Mouse (Mus musculus) midbrain, embryonic 12.5 days (tissue): Measurements from ENCODE around the gene Ttc3. TPM values are rescaled to one million over a fixed set of nuclear protein-coding genes. Genes with fewer than 3 reads are reported as not detected.

ENCODE experiments used
- ATAC-seq: fragments of 200-750 bp; cut with Nextera tagmentation; 2 replicates; pipeline ENCODE4 v1.8.0; 2017; ENCODE audit warnings: low read depth, moderate TSS enrichment, moderate library complexity; ENCODE audit not compliant: low FRiP score
- H3K27ac ChIP-seq: fragments of 300-500 bp; sonication (generic); replicated peaks from 2 replicates; pipeline ENCODE4 v1.5.1; 2016; ENCODE audit warnings: mild to moderate bottlenecking
- H3K27me3 ChIP-seq: fragments of 300-500 bp; sonication (generic); 2 replicates; pipeline ENCODE4 v1.6.1; 2016; ENCODE audit warnings: mild to moderate bottlenecking
- H3K36me3 ChIP-seq: fragments of 300-500 bp; sonication (generic); 2 replicates; pipeline ENCODE4 v1.6.1; 2016
- H3K4me1 ChIP-seq: fragments of 300-500 bp; sonication (generic); 2 replicates; pipeline ENCODE4 v1.6.1; 2016
- H3K4me2 ChIP-seq: fragments of 300-500 bp; sonication (generic); replicated peaks from 2 replicates; pipeline ENCODE4 v1.6.1; 2016; ENCODE audit warnings: mild to moderate bottlenecking, moderate library complexity
- H3K4me3 ChIP-seq: fragments of 300-500 bp; sonication (generic); 2 replicates; pipeline ENCODE4 v1.5.1; 2016; ENCODE audit warnings: mild to moderate bottlenecking
- H3K9ac ChIP-seq: fragments of 300-500 bp; sonication (generic); replicated peaks from 2 replicates; pipeline ENCODE4 v1.6.1; 2016; ENCODE audit warnings: mild to moderate bottlenecking, moderate library complexity
- H3K9me3 ChIP-seq: fragments of 300-500 bp; sonication (generic); 2 replicates; pipeline ENCODE4 v1.6.1; 2016; ENCODE audit warnings: mild to moderate bottlenecking
- WGBS: fragments of 180-500 bp; shearing (Covaris S2); methylation state at CpG from one replicate; pipeline ENCODE4 v1.1.7; 2016; 5-methylcytosine and 5-hydroxymethylcytosine counted together
- polyA plus RNA-seq: library from polyadenylated mRNA; unstranded; fragments of >200 nt; fragmentation: Nextera tagmentation; extraction: Ambion mirVana; gene quantifications from 2 replicates; pipeline ENCODE4 v1.2.1, GENCODE M21; 2016

The Ttc3 gene
- polyA plus RNA-seq, 1 experiment from 2014 or later: 618 TPM

GRCm38 (mm10) chr16:94401636-94402035 lies 31.2 kb downstream of the Ttc3 start:
- no peak overlapping the region for H3K9ac ChIP-seq
- peaks cover 19% of the 10 kb centered on the region; the same call in 1 of the 2 replicates for H3K36me3 ChIP-seq
- H3K4me3 ChIP-seq: no peak overlapping the region
- no peak overlapping the region for H3K27ac ChIP-seq
- 39% methylated on average over 2 of the region's 2 CpGs for WGBS
- H3K27me3 ChIP-seq: no peaks in the 10 kb centered on the region
- no peaks in the 10 kb centered on the region for H3K9me3 ChIP-seq
- H3K4me2 ChIP-seq: no peak overlapping the region
- H3K4me1 ChIP-seq: no peaks in the 10 kb centered on the region
- no peak for ATAC-seq

- no peak overlapping the region for H3K4me2 ChIP-seq
- 87% methylated on average over 4 of the region's 4 CpGs for WGBS
- H3K4me1 ChIP-seq: no peaks in the 10 kb centered on the region
- no peak overlapping the region for H3K9ac ChIP-seq
- no peaks in the 10 kb centered on the region for H3K27me3 ChIP-seq
- H3K4me3 ChIP-seq: no peak overlapping the region
- H3K9me3 ChIP-seq: no peaks in the 10 kb centered on the region
- H3K36me3 ChIP-seq: peaks cover 24% of the 10 kb centered on the region; the same call in 1 of the 2 replicates
- ATAC-seq: no peak; the same call in 1 of the 2 replicates
- H3K27ac ChIP-seq: no peak overlapping the region
These were observed 31.8 kb downstream of the Ttc3 start for GRCm38 (mm10) chr16:94402185-94402584.

DNA sequence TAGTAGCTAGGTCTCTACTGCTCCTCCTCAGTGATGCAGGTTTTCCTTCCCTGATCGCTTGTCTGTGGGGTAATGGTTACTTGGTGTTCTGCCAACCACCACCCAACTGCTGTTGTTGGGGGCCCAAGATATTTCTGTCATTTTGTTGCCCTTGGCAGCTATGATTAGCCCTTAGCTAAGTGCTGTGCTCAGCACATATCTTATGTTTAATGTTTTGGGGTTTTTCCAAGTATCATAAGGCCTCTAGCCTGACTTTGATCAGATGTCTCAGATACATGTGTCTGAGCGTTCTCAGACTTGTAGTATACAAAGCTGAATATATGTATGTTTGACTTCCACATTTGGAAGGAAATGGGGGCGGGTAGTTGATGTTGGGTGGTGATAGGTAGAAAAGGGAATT lies 40.9 kb downstream of the Ttc3 start:
- H3K4me3 ChIP-seq: no peak overlapping the region
- H3K36me3 ChIP-seq: peaks cover 61% of the 10 kb centered on the region
- no peaks in the 10 kb centered on the region for H3K4me1 ChIP-seq
- WGBS: 92% methylated on average over 3 of the region's 3 CpGs
- H3K4me2 ChIP-seq: no peak overlapping the region
- H3K27ac ChIP-seq: no peak overlapping the region
- H3K27me3 ChIP-seq: no peaks in the 10 kb centered on the region
- no peaks in the 10 kb centered on the region for H3K9me3 ChIP-seq
- ATAC-seq: no peak
- H3K9ac ChIP-seq: no peak overlapping the region

- peaks cover 58% of the 10 kb centered on the region for H3K36me3 ChIP-seq
- 92% methylated on average over 2 of the region's 2 CpGs for WGBS
- H3K4me3 ChIP-seq: no peak overlapping the region
- no peak overlapping the region for H3K4me2 ChIP-seq
- no peak overlapping the region for H3K9ac ChIP-seq
- no peaks in the 10 kb centered on the region for H3K27me3 ChIP-seq
- no peaks in the 10 kb centered on the region for H3K9me3 ChIP-seq
- no peaks in the 10 kb centered on the region for H3K4me1 ChIP-seq
- H3K27ac ChIP-seq: no peak overlapping the region
- no peak for ATAC-seq
These were observed 41.8 kb downstream of the Ttc3 start for GRCm38 (mm10) chr16:94412198-94412597.

DNA sequence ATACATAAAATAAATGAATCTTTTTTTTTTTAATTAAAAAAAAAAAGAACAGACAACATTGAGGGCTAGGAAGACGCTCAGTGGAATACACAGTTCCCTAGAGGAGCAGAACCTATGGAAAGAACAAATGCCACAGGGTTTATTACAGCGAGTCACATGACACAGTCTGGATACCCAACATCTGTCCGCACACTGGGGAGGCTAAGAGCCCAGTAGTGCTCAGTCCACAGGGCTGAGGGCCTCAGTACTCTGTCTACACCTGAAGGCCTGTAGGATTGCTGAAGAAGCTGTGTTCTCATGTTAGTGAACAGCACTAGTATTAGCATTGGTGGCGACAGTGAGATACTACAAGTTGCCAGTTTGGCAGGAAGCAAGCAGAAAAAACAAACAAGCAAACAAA lies 42.3 kb downstream of the Ttc3 start:
- peaks cover 61% of the 10 kb centered on the region for H3K36me3 ChIP-seq

GRCm38 (mm10) chr16:94414151-94414550 lies 43.7 kb downstream of the Ttc3 start:
- Histone ChIP-seq H3K9ac (no peak overlapping the region), H3K9me3 (no peaks in the 10 kb centered on the region), H3K27me3 (no peaks in the 10 kb centered on the region), H3K36me3 (peaks cover 71% of the 10 kb centered on the region), H3K4me2 (no peak overlapping the region), H3K4me1 (no peaks in the 10 kb centered on the region), H3K4me3 (no peak overlapping the region), H3K27ac (no peak overlapping the region)
- no peak for ATAC-seq
- 96% methylated on average over 6 of the region's 6 CpGs for WGBS

More for the DNA sequence above, 42.3 kb downstream of the Ttc3 start:
- no peak overlapping the region for H3K9ac ChIP-seq
- no peaks in the 10 kb centered on the region for H3K4me1 ChIP-seq
- no peak overlapping the region for H3K4me3 ChIP-seq
- no peaks in the 10 kb centered on the region for H3K9me3 ChIP-seq
- no peak for ATAC-seq
- H3K27ac ChIP-seq: no peak overlapping the region
- no peaks in the 10 kb centered on the region for H3K27me3 ChIP-seq
- no peak overlapping the region for H3K4me2 ChIP-seq
- 89% methylated on average over 4 of the region's 4 CpGs for WGBS

DNA sequence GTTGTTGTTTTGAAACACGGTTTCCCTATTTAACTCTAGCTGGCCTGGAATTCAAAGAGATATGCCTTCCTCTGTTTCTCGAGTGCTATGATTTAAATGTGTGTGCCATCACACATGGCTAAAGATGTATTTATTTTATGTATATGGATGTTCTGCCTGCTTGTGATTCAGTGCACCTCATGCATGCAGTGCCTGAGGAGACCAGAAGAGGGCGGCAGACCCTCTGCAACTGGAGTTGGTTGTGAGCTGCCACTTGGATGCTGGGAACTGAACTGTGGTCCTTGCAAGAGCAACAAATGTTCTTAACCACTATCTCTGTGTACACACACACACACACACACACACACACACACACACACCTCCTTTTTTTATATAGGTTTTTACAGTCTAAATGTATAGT lies 50.1 kb downstream of the Ttc3 start:
- no peak overlapping the region for H3K27ac ChIP-seq
- H3K36me3 ChIP-seq: peaks cover 80% of the 10 kb centered on the region
- no peaks in the 10 kb centered on the region for H3K27me3 ChIP-seq
- 0 out of 2 replicates have a peak, but pooled peaks cover 5% of the 10 kb centered on the region for H3K9me3 ChIP-seq
- WGBS: 96% methylated on average over 3 of the region's 3 CpGs
- no peak overlapping the region for H3K4me3 ChIP-seq
- no peaks in the 10 kb centered on the region for H3K4me1 ChIP-seq
- no peak overlapping the region for H3K4me2 ChIP-seq
- no peak for ATAC-seq
- no peak overlapping the region for H3K9ac ChIP-seq

DNA sequence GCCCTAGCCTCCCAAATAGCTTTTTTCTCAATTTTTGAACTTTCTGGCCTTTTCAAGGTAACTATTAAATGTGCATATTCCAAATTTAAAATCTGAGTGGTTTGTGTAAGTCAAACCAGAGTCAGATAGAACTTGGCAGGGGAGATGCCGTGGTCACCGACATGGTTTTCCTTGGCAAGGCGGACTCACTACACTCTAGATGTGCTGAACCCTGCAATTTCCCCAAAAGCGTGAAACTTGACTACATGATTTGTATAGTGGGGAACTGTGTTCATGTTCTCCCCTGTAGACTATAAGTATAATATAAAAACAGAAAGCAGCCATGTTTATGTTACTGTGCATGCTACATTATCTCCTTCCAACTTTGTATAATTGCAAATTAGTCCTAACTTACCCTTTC lies 58.5 kb downstream of the Ttc3 start:
- 96% methylated on average over 4 of the region's 4 CpGs for WGBS
- H3K27ac ChIP-seq: no peak overlapping the region
- ATAC-seq: no peak
- no peaks in the 10 kb centered on the region for H3K27me3 ChIP-seq
- no peaks in the 10 kb centered on the region for H3K4me1 ChIP-seq
- peaks cover 87% of the 10 kb centered on the region for H3K36me3 ChIP-seq
- no peak overlapping the region for H3K4me2 ChIP-seq
- H3K9ac ChIP-seq: no peak overlapping the region
- no peak overlapping the region for H3K4me3 ChIP-seq
- no peaks in the 10 kb centered on the region for H3K9me3 ChIP-seq

GRCm38 (mm10) chr16:94435495-94436234 lies 65.2 kb downstream of the Ttc3 start:
- H3K9me3 ChIP-seq: no peaks in the 10 kb centered on the region

GRCm38 (mm10) chr16:94436801-94437200 lies 66.4 kb downstream of the Ttc3 start:
- H3K9me3 ChIP-seq: no peaks in the 10 kb centered on the region
- H3K9ac ChIP-seq: no peak overlapping the region
- WGBS: 94% methylated on average over 2 of the region's 2 CpGs
- H3K27me3 ChIP-seq: no peaks in the 10 kb centered on the region
- ATAC-seq: no peak
- H3K27ac ChIP-seq: no peak overlapping the region
- H3K4me3 ChIP-seq: no peak overlapping the region
- no peaks in the 10 kb centered on the region for H3K4me1 ChIP-seq
- H3K36me3 ChIP-seq: peaks cover 89% of the 10 kb centered on the region
- no peak overlapping the region for H3K4me2 ChIP-seq

More at GRCm38 (mm10) chr16:94435495-94436234, 65.2 kb downstream of the Ttc3 start:
- 95% methylated on average over 8 of the region's 8 CpGs for WGBS
- H3K4me3 ChIP-seq: no peak overlapping the region
- H3K36me3 ChIP-seq: peaks cover 93% of the 10 kb centered on the region
- H3K9ac ChIP-seq: no peak overlapping the region
- H3K27ac ChIP-seq: no peak overlapping the region
- no peak for ATAC-seq
- H3K4me1 ChIP-seq: no peaks in the 10 kb centered on the region
- no peak overlapping the region for H3K4me2 ChIP-seq
- H3K27me3 ChIP-seq: no peaks in the 10 kb centered on the region

- Histone ChIP-seq H3K4me1 (no peaks in the 10 kb centered on the region), H3K9me3 (no peaks in the 10 kb centered on the region), H3K9ac (no peak overlapping the region), H3K27me3 (no peaks in the 10 kb centered on the region), H3K4me2 (no peak overlapping the region), H3K4me3 (no peak overlapping the region), H3K27ac (no peak overlapping the region), H3K36me3 (peaks cover 78% of the 10 kb centered on the region)
- 89% methylated on average over 2 of the region's 2 CpGs for WGBS
- ATAC-seq: no peak
These were observed 70.9 kb downstream of the Ttc3 start for GRCm38 (mm10) chr16:94441361-94441760.

GRCm38 (mm10) chr16:94449151-94449550 lies 78.7 kb downstream of the Ttc3 start:
- H3K4me1 ChIP-seq: no peaks in the 10 kb centered on the region
- H3K27ac ChIP-seq: no peak overlapping the region
- no peaks in the 10 kb centered on the region for H3K27me3 ChIP-seq
- H3K4me3 ChIP-seq: no peak overlapping the region
- H3K9ac ChIP-seq: no peak overlapping the region
- 83% methylated on average over 8 of the region's 8 CpGs for WGBS
- H3K36me3 ChIP-seq: peaks cover 81% of the 10 kb centered on the region
- no peak overlapping the region for H3K4me2 ChIP-seq
- H3K9me3 ChIP-seq: no peaks in the 10 kb centered on the region
- no peak for ATAC-seq

- 97% methylated on average over 7 of the region's 7 CpGs for WGBS
- H3K27me3 ChIP-seq: no peaks in the 10 kb centered on the region
- no peak overlapping the region for H3K4me3 ChIP-seq
- no peak overlapping the region for H3K9ac ChIP-seq
- peaks cover 85% of the 10 kb centered on the region for H3K36me3 ChIP-seq
- no peaks in the 10 kb centered on the region for H3K9me3 ChIP-seq
- no peaks in the 10 kb centered on the region for H3K4me1 ChIP-seq
- no peak overlapping the region for H3K27ac ChIP-seq
- no peak for ATAC-seq
- no peak overlapping the region for H3K4me2 ChIP-seq
These were observed 79.2 kb downstream of the Ttc3 start for GRCm38 (mm10) chr16:94449632-94450031.
